Mouse (Mus musculus): Measurements from ENCODE around the gene Mdh2. TPM values are rescaled to one million over a fixed set of nuclear protein-coding genes. Genes with fewer than 3 reads are reported as not detected.

The Mdh2 gene
- polyA plus RNA-seq (2014; fragmentation: Nextera tagmentation; extraction: Ambion mirVana) = 599 and 617 TPM in 2 replicates

DNA sequence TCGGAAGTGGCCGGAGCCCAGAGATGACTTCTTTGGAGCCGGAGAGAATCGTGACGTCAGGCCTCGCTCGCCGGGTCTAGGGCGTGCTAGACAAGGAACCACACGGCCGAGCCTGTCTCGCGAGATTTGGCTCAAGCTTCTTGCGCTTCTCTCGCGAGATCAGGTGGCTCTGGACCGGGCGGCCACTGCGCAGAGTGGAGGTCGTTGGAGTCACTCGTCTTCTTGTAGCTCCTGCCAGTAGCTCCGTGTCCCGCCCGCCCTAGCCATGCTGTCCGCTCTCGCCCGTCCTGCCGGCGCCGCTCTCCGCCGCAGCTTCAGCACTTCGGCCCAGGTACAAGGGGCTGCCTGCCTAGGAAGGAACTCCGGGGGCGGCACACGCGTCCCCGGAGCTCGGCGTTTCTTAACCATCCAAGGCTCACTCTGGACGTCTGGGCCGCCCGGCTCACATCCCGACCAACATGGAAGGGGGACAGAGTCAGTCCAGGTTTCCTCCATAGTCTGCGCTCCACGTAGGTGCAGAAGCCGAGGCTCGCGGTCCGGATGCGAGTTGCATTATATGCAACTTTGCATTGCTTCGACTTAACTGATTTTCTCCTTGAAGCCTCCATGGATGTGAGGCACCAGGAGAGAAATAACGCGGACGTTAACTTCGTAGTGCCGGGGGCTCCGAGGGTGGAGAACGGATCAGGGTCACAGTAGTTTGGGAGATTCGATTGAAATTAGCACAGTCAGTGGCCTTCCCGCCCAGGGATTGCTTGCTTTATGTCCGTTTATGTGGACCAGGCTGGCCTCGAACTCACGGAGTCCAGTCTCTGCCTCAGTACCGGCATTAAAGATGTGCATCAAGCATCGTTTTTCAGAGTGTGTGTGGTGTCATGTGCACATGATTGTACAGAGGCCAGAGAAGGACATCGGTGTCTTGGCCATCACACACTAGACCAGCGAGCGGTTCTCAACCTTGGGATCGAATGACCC, at the start of gene Mdh2:
Gene Mdh2 (plus strand): TSS at position 10 of the 975 bp plus-strand sequence.
- Histone ChIP-seq H3K36me3 (replicated peaks; ENCODE audit: control insufficient read depth, insufficient read depth) (peaks cover 20% of the 10 kb centered on the region), H3K4me1 (replicated peaks; ENCODE audit: control insufficient read depth, insufficient read depth, low read length) (peaks cover 20% of the 10 kb centered on the region), H3K9ac (peak within 1 kb of the TSS; percentile 87), H3K27ac (peak within 1 kb of the TSS; percentile 81), H3K4me2 (replicated peaks) (peak within 1 kb of the TSS; percentile 89), H3K9me3 (ENCODE audit: control insufficient read depth, low read length) (no peaks in the 10 kb centered on the region), H3K4me3 (replicated peaks; ENCODE audit: low read length) (peak within 1 kb of the TSS; percentile 55), H3K27me3 (ENCODE audit: control insufficient read depth, insufficient read depth, low read length) (no peaks in the 10 kb centered on the region)
- WGBS = 1% methylated on average over 70 of the region's 70 CpGs
- ATAC-seq (ENCODE audit: low FRiP score) (peak; percentile 99), DNase-seq (ENCODE audit: low spot score) (peak; percentile 100)

DNA sequence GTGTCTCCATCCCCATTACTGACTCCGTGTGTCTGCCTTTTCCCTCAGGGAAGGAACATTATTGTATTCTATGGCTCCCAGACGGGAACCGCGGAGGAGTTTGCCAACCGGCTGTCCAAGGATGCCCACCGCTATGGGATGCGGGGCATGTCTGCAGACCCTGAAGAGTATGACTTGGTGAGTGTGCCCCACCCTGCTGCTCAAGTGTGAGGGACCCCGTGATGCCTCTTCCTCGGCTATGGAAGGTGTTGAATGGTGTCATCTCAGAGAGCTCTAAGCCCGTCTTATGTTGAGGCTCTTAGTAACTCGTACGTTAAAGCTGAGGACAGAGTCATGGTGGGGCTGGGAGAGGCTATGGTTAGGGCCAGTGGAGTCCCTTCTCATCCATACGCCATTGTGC, 48.9 kb upstream of the Mdh2 start:
- H3K36me3 ChIP-seq (replicated peaks; ENCODE audit: control insufficient read depth, insufficient read depth) = peaks cover 64% of the 10 kb centered on the region
- DNase-seq (ENCODE audit: low spot score) = no peak
- H3K4me2 ChIP-seq (replicated peaks) = no peak overlapping the region
- no peak overlapping the region for H3K9ac ChIP-seq
- H3K27me3 ChIP-seq (ENCODE audit: control insufficient read depth, insufficient read depth, low read length) = no peaks in the 10 kb centered on the region
- H3K4me1 ChIP-seq (replicated peaks; ENCODE audit: control insufficient read depth, insufficient read depth, low read length) = peaks cover 28% of the 10 kb centered on the region
- 88% methylated on average over 13 of the region's 13 CpGs for WGBS
- no peak overlapping the region for H3K4me3 ChIP-seq (replicated peaks; ENCODE audit: low read length)
- H3K9me3 ChIP-seq (ENCODE audit: control insufficient read depth, low read length) = no peaks in the 10 kb centered on the region
- no peak overlapping the region for H3K27ac ChIP-seq
- no peak for ATAC-seq (ENCODE audit: low FRiP score)

DNA sequence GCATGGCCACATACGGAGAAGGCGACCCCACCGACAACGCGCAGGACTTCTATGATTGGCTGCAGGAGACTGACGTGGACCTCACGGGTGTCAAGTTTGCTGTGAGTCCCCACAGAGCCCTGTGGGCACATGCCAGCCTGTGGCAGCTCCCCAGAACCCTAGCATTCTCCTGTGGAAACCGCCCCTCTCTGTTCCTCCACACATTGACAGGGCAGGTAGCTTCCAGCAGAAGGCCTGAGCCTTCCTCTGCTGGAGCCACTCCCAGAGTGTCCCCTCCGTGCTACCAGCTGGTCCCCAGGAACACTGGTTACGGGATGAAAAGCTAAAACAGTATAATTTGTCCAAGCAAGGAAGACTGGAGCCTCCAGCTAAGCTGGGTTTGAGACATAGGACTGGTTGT, 48.0 kb upstream of the Mdh2 start:
- Histone ChIP-seq H3K4me3 (replicated peaks; ENCODE audit: low read length) (no peak overlapping the region), H3K9me3 (ENCODE audit: control insufficient read depth, low read length) (no peaks in the 10 kb centered on the region), H3K27me3 (ENCODE audit: control insufficient read depth, insufficient read depth, low read length) (no peaks in the 10 kb centered on the region), H3K27ac (no peak overlapping the region), H3K36me3 (replicated peaks; ENCODE audit: control insufficient read depth, insufficient read depth) (peaks cover 73% of the 10 kb centered on the region), H3K9ac (no peak overlapping the region), H3K4me1 (replicated peaks; ENCODE audit: control insufficient read depth, insufficient read depth, low read length) (peaks cover 18% of the 10 kb centered on the region), H3K4me2 (replicated peaks) (no peak overlapping the region)
- ATAC-seq (ENCODE audit: low FRiP score) (no peak), DNase-seq (ENCODE audit: low spot score) (no peak)
- WGBS = 96% methylated on average over 10 of the region's 10 CpGs

DNA sequence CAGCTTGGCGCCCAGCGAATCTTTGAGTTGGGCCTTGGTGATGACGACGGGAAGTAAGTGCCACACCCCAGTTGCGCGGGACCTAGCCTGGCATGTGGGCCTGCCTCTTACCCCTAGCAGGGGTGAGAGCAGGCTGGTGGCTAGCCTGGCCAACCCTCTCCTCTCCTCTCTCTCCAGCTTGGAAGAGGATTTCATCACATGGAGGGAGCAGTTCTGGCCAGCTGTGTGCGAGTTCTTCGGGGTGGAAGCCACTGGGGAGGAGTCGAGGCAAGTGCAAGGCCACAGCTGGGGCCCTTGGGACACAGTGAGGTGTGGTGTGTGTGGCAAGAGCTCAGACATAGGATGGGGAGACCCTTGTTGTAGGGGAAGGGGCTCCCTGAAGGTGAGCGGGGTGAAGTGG, 47.4 kb upstream of the Mdh2 start:
- Histone ChIP-seq H3K9me3 (ENCODE audit: control insufficient read depth, low read length) (no peaks in the 10 kb centered on the region), H3K4me1 (replicated peaks; ENCODE audit: control insufficient read depth, insufficient read depth, low read length) (peaks cover 12% of the 10 kb centered on the region), H3K36me3 (replicated peaks; ENCODE audit: control insufficient read depth, insufficient read depth) (peaks cover 80% of the 10 kb centered on the region), H3K27ac (no peak overlapping the region), H3K4me2 (replicated peaks) (no peak overlapping the region), H3K27me3 (ENCODE audit: control insufficient read depth, insufficient read depth, low read length) (no peaks in the 10 kb centered on the region), H3K4me3 (replicated peaks; ENCODE audit: low read length) (no peak overlapping the region), H3K9ac (no peak overlapping the region)
- 94% methylated on average over 10 of the region's 10 CpGs for WGBS
- ATAC-seq (ENCODE audit: low FRiP score) (no peak), DNase-seq (ENCODE audit: low spot score) (no peak)

DNA sequence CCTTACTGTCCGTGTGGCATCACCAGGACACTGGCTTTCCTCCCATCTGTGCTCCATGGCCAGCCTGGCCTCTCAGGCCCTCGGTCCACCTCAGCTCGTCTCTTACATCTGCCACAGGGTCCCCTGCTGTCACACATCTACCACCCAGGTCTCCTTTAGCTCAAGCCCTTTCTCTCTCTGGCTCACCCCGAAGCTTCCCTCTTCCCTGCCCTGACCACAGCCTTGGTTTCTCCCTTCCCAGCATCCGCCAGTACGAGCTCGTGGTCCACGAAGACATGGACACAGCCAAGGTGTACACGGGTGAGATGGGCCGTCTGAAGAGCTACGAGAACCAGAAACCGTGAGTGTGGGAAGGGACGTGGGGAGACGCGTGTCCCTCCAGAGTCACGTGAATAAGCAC, 47.0 kb upstream of the Mdh2 start:
- no peak overlapping the region for H3K4me3 ChIP-seq (replicated peaks; ENCODE audit: low read length)
- H3K4me2 ChIP-seq (replicated peaks) = no peak overlapping the region
- H3K4me1 ChIP-seq (replicated peaks; ENCODE audit: control insufficient read depth, insufficient read depth, low read length) = peaks cover 8% of the 10 kb centered on the region; the same call in 1 of the 2 replicates
- WGBS = 97% methylated on average over 15 of the region's 16 CpGs
- H3K9ac ChIP-seq = no peak overlapping the region
- no peaks in the 10 kb centered on the region for H3K9me3 ChIP-seq (ENCODE audit: control insufficient read depth, low read length)
- no peak overlapping the region for H3K27ac ChIP-seq
- ATAC-seq (ENCODE audit: low FRiP score) (no peak), DNase-seq (ENCODE audit: low spot score) (no peak)
- H3K36me3 ChIP-seq (replicated peaks; ENCODE audit: control insufficient read depth, insufficient read depth) = peaks cover 84% of the 10 kb centered on the region
- H3K27me3 ChIP-seq (ENCODE audit: control insufficient read depth, insufficient read depth, low read length) = no peaks in the 10 kb centered on the region

DNA sequence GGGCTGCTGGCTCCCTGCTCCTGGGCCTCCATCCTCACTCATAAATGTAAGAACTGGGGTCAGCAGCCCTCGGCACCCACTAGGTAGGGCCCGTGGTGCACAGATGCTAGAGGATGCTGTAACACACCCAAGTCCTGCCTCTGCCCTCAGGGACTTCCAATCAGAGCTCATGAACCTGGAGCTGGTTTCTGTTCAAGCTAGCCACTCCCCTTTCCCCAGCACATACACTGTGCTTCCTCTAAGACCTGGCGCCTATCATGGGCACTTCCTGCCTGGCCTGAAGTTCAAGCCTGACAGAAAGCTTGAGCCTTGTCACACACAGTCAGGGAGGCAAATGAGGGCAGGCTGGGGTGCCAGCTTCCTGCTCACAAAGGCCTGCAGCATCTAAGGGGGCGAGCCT, 45.2 kb upstream of the Mdh2 start:
- ATAC-seq (ENCODE audit: low FRiP score) (no peak), DNase-seq (ENCODE audit: low spot score) (no peak)
- no peak overlapping the region for H3K4me3 ChIP-seq (replicated peaks; ENCODE audit: low read length)
- no peak overlapping the region for H3K9ac ChIP-seq
- no peak overlapping the region for H3K27ac ChIP-seq
- H3K36me3 ChIP-seq (replicated peaks; ENCODE audit: control insufficient read depth, insufficient read depth) = peaks cover 99% of the 10 kb centered on the region
- no peak overlapping the region for H3K4me2 ChIP-seq (replicated peaks)
- H3K9me3 ChIP-seq (ENCODE audit: control insufficient read depth, low read length) = no peaks in the 10 kb centered on the region
- H3K4me1 ChIP-seq (replicated peaks; ENCODE audit: control insufficient read depth, insufficient read depth, low read length) = no peaks in the 10 kb centered on the region
- H3K27me3 ChIP-seq (ENCODE audit: control insufficient read depth, insufficient read depth, low read length) = no peaks in the 10 kb centered on the region
- WGBS = 95% methylated on average over 4 of the region's 4 CpGs

DNA sequence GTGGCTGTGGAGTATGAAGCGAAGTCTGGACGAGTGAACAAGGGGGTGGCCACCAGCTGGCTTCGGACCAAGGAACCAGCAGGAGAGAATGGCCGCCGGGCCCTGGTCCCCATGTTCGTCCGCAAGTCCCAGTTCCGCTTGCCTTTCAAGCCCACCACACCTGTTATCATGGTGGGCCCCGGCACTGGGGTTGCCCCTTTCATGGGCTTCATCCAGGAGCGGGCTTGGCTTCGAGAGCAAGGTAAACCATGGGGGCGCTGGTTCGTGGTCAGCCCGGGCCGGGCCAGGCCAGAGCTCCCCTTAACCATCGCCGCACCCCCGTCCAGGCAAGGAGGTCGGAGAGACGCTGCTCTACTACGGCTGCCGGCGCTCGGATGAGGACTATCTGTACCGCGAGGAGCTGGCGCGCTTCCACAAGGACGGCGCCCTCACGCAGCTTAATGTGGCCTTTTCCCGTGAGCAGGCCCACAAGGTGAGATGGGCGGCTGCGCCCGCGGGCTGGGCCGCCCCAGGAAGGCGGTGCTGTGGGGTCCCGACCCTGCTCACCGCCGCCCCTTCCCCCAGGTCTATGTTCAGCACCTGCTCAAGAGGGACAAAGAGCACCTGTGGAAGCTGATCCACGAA, 44.1 kb upstream of the Mdh2 start:
- peaks cover 96% of the 10 kb centered on the region for H3K36me3 ChIP-seq (replicated peaks; ENCODE audit: control insufficient read depth, insufficient read depth)
- H3K9me3 ChIP-seq (ENCODE audit: control insufficient read depth, low read length) = no peaks in the 10 kb centered on the region
- 92% methylated on average over 42 of the region's 42 CpGs for WGBS
- no peaks in the 10 kb centered on the region for H3K27me3 ChIP-seq (ENCODE audit: control insufficient read depth, insufficient read depth, low read length)
- no peak overlapping the region for H3K27ac ChIP-seq
- no peak overlapping the region for H3K4me2 ChIP-seq (replicated peaks)
- no peaks in the 10 kb centered on the region for H3K4me1 ChIP-seq (replicated peaks; ENCODE audit: control insufficient read depth, insufficient read depth, low read length)
- H3K4me3 ChIP-seq (replicated peaks; ENCODE audit: low read length) = no peak overlapping the region
- H3K9ac ChIP-seq = no peak overlapping the region
- DNase-seq (ENCODE audit: low spot score) (no peak), ATAC-seq (ENCODE audit: low FRiP score) (peak; percentile 22; the same call in 1 of the 2 replicates)

DNA sequence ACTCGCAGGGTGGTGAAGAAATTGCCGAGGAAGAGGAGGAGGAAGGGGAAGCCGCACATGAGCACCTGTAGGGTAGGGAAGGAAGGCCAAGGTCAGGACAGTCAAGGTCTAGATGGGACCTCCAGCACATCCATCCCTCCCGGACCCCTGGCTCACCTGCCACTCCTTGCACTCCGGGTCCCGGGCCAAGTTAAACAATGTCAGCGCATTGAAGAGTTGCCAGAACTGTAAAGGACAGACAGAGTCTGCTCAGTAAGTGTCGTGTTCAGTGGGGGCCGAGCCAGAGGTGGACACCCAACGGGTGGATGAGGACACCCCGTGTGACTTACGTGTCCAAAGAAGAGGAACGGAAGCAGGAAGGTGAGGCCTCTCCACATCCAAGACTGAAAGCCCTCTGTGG, 42.5 kb upstream of the Mdh2 start:
- Histone ChIP-seq H3K4me1 (replicated peaks; ENCODE audit: control insufficient read depth, insufficient read depth, low read length) (no peaks in the 10 kb centered on the region), H3K27me3 (ENCODE audit: control insufficient read depth, insufficient read depth, low read length) (no peaks in the 10 kb centered on the region), H3K36me3 (replicated peaks; ENCODE audit: control insufficient read depth, insufficient read depth) (peaks cover 92% of the 10 kb centered on the region), H3K4me2 (replicated peaks) (no peak overlapping the region), H3K4me3 (replicated peaks; ENCODE audit: low read length) (no peak overlapping the region), H3K9ac (no peak overlapping the region), H3K9me3 (ENCODE audit: control insufficient read depth, low read length) (no peaks in the 10 kb centered on the region), H3K27ac (no peak overlapping the region)
- WGBS = 90% methylated on average over 13 of the region's 13 CpGs
- ATAC-seq (ENCODE audit: low FRiP score) (no peak), DNase-seq (ENCODE audit: low spot score) (no peak)

DNA sequence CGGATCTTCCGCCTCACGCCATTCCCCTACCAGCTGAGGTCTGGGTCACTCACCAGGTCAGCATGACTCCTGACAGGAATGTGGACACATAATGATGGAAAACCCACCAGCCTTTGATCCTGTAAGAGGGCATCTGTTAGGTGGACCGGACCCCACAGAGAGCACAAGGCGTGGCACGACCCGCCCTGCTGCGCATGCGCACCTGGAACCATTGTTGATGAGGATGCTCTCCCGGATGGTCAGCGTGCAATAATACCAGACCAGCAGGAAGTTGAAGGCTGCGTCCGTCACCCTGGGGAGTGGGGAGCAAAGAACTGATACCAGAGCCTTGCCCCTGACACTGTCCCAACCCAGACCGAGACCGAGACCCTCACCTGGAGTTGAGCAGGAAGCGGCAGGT, 41.7 kb upstream of the Mdh2 start:
- no peak overlapping the region for H3K4me3 ChIP-seq (replicated peaks; ENCODE audit: low read length)
- ATAC-seq (ENCODE audit: low FRiP score) = no peak
- H3K4me1 ChIP-seq (replicated peaks; ENCODE audit: control insufficient read depth, insufficient read depth, low read length) = no peaks in the 10 kb centered on the region
- H3K4me2 ChIP-seq (replicated peaks) = no peak overlapping the region
- H3K36me3 ChIP-seq (replicated peaks; ENCODE audit: control insufficient read depth, insufficient read depth) = peaks cover 92% of the 10 kb centered on the region
- H3K27ac ChIP-seq = no peak overlapping the region
- H3K27me3 ChIP-seq (ENCODE audit: control insufficient read depth, insufficient read depth, low read length) = no peaks in the 10 kb centered on the region
- WGBS = 95% methylated on average over 16 of the region's 16 CpGs
- no peaks in the 10 kb centered on the region for H3K9me3 ChIP-seq (ENCODE audit: control insufficient read depth, low read length)
- no peak overlapping the region for H3K9ac ChIP-seq
- DNase-seq (ENCODE audit: low spot score) = no peak

All from hindbrain, embryonic 14.5 days (tissue).